Mouse (Mus musculus): ENCODE data around the gene Sgms2.

The Sgms2 gene

DNA sequence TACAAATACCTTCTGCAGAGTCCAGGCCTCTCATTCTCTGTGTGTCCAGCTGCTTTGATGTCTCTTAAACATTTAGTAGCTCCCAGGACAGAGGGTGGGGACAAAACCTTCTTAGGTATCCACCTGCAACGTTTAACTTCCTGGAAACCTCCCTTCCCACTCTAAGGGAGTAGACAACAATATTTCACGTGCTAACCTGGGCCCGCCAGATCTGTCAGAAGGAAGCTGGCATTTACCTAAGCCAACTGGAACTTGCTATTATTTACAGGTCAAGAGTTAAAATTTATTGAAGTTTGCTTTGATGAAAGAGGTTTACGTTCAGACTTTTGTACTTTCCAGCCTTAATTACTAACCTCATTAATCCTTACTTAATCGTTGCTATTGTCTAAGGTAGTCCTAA, 2.2 kb downstream of the Sgms2 start:
- in situ Hi-C loops (cut with MboI, MseI) = loop anchor here (25.0 kb wide), 1 partner anchor 573 kb away; no protein-coding TSS in a partner anchor

GRCm38 (mm10) chr3:131488403-131488802, 2.8 kb downstream of the Sgms2 start:
- in situ Hi-C loops (cut with MboI, MseI) = loop anchor here (25.0 kb wide), 1 partner anchor 574 kb away; no protein-coding TSS in a partner anchor

GRCm38 (mm10) chr3:131485388-131485787, 5.8 kb downstream of the Sgms2 start:
- in situ Hi-C loops (cut with MboI, MseI) = loop anchor here (25.0 kb wide), 1 partner anchor 577 kb away; no protein-coding TSS in a partner anchor

- in situ Hi-C loops (cut with MboI, MseI) = loop anchor here (25.0 kb wide), 1 partner anchor 579 kb away; no protein-coding TSS in a partner anchor
Measured at GRCm38 (mm10) chr3:131483650-131484049, 7.6 kb downstream of the Sgms2 start.

DNA sequence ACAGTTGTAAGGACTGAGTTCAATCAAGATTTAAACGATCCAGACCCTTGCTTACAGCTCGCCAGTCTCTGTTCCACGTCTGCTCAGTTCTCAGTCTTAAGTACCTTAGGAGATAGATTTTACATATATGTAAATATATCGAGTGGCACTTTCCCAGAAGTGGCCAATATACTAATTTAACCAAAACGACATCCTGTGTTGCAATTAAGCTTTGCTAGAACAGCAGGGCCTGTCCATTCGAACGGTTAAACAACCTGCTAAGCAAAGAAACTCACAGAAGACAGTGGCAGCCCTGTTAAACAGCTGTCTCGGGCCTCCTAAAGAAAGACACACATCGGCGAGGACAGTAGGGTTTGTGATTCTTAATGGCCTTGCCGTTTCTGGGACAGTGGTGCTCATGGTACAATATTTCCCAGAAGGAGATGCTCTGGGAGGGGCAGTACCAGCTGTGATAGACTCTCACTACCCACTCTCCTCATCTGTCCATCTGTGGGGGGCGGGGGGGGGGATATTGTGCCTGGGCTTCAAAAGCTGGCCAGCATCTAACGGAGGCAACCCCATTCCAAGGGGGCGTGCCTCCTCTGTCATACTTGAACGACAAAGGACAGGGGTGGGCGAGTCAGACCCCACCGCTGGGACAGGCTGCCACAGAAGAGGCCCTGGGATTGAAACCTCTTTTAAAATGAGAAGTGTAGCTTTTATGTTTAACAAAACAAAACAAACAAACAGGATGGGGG, 9.1 kb downstream of the Sgms2 start:
- in situ Hi-C loops (cut with MboI, MseI) = loop anchor here (25.0 kb wide), 1 partner anchor 580 kb away; no protein-coding TSS in a partner anchor

GRCm38 (mm10) chr3:131480659-131481058, 10.6 kb downstream of the Sgms2 start:
- in situ Hi-C loops (cut with MboI, MseI) = loop anchor here (25.0 kb wide), 1 partner anchor 582 kb away; no protein-coding TSS in a partner anchor

DNA sequence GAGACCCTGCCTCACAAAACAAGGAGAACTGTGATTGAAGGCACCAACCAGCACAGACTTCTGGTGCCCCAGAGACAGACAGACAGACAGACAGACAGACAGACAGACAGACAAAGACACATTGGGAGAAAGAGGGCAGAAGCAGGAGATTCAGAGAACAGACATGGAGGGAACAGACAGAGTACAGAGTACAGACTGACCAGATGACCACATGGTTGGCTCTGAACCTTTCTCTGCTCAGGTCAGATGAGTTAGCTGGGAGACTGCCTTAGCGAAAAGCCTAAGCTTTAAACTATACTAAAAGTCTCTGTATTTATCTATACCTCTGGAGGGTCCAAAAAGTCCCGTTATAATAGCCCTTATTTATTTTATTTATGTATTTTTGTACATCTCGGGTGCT, 11.8 kb downstream of the Sgms2 start:
- in situ Hi-C loops (cut with MboI, MseI) = loop anchor here (25.0 kb wide), 1 partner anchor 583 kb away; no protein-coding TSS in a partner anchor

GRCm38 (mm10) chr3:131476002-131476401, 15.2 kb downstream of the Sgms2 start:
- in situ Hi-C loops (cut with MboI, MseI) = loop anchor here (25.0 kb wide), 1 partner anchor 586 kb away; no protein-coding TSS in a partner anchor

DNA sequence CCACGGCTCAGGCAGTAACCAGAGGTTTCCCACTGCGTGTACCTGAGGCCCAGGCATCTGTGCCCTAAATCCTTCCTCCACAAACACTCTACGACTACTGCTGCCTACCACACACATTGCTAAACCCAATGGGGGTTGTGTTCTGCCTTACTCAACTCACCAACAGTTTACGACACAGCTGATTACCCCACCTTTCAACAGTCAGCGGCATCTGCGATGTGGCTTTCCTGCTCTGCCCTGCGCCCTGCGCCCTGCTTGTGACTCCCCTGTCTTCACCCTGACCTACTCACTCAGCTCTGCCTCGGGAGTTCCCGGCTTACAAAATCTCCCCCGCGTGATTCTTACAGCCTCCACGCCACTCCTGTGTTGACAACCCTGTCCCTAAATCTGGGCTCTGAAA, 16.7 kb downstream of the Sgms2 start:
- in situ Hi-C loops (cut with MboI, MseI) = no loop called here

DNA sequence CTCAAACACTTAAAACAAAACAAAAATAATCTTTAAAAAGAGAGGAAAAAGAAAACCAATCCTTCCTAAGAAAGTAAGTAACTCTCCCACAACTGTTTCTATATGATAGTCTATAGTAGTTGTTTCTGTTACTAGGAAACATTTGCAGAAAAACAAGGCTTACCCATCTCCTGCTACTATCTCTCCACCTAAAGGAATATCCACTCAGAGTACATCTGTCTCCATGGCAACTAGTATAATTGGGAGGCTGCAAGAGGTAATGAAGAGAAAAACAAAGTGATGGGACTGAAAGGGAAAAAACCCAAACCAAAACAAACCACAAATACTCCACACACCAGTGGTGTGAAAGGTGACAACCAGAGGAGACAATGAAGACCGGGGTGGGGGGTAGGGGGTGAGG, 17.7 kb downstream of the Sgms2 start:
- in situ Hi-C loops (cut with MboI, MseI) = no loop called here

DNA sequence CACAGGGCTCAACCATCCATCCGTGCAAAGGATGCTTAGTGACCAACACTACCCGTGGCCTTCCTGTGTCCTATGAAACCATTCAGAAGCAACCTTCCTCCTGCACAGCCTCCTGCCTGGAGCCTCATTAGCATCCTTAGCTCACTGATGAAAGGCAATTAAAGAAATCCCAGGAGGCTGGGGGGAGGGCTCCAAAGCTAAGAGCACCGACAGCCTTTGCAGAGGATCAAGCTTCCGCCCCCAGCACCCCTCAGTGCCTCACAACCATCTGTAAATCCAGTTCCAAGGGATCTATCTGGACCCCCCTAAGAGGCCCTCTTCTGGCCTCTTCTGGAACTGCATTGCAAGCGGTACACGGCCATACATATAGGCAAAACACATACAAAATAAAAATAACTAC, 19.4 kb downstream of the Sgms2 start:
- in situ Hi-C loops (cut with MboI, MseI) = no loop called here

DNA sequence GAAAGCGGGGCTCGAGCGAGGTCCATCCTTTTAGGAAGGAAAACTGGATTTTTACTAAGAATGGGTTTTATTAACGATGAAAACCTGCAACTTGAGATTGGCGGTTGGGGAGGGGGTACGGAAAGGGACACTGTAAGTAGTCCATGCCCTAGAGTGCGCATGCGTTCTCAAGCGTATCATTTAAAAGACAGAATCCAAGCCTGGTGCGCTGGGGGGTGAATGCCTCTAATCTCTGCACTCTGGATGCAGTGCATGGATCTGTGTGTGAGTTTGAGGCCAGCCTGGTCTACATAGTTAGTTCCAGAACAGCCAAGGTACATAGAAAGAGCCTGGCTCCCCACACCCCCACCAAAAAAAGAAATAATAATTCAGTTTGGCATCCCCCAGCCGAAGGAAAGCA, 19.8 kb downstream of the Sgms2 start:
- in situ Hi-C loops (cut with MboI, MseI) = no loop called here

- in situ Hi-C loops (cut with MboI, MseI) = no loop called here
Measured at GRCm38 (mm10) chr3:131470837-131471236, 20.4 kb downstream of the Sgms2 start.

DNA sequence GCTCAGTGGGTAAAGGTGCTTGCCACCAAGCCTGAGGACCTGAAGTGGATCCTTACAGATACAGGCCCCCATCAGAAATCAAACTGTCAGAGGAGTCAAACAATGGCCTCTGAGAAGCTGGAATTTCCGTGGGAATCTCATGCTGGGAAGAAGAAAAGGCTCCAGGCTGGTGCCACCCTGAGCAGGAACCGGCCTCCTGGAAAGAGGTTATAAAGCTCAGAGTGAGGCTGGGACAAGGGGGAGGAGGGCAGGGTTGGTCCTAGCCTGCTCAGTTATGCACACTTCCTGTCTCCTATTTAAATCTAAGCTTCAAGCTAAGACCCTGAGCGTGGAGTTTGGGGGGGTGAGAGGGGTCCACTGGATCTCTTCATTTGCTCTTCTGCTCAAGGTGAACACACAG, 21.6 kb downstream of the Sgms2 start:
- in situ Hi-C loops (cut with MboI, MseI) = loop anchor here (5.0 kb wide), 1 partner anchor 102 kb away; no protein-coding TSS in a partner anchor

DNA sequence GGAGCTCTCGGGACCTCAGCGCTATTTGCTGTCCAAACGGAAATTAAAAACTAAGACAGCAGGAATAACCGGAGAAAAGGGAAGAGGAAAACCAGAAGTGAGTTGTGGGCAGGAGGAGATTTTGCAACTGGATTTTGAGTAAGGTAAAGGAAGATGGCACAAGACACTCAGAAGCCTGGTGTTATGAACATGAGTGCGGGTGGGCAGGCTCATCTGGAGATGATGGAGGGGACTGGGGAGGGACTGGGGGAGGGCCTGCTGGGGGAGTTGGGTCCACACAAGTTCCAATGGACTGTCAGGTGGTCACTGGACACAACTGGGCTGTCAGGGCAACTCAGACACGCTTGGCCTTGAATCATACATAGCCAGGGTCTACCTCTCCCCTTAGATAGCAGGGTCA, 24.8 kb downstream of the Sgms2 start:
- in situ Hi-C loops (cut with MboI, MseI) = loop anchor here (5.0 kb wide), 1 partner anchor 99 kb away; no protein-coding TSS in a partner anchor

DNA sequence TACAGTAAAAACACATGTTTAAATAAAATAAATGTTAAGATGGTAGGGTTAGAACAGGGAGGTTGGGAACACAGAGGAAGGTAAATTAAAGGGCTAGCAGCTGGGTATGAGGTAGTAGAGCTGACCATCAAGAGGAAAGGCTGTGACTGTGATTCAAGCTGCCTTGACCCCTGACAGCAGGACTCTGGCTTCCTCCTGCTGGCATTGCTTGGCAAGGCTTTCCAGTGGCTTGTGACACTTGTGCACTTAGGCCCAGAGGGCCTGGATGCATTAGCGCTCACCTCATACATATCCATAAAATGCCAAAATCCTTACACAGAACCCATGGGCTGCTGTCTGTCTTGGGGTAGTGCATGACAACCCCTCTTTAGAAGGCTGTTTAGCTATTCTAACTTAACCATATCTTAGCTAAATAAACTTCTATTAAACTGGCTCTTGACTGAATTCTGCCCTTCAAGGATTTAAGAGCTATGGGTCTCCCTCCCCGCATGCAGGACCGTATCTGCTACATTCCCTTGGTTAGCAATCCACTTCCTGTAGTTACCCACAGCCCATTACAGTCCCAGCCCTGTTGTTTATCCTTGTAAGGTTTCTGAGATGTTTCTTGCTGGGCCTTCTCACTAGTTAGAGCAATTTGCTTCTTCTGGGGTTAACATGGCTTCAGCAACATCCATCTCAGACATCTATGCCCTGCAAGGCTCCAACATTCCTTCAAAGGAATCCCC, 25.5 kb downstream of the Sgms2 start:
- in situ Hi-C loops (cut with MboI, MseI) = loop anchor here (5.0 kb wide), 1 partner anchor 98 kb away; no protein-coding TSS in a partner anchor

DNA sequence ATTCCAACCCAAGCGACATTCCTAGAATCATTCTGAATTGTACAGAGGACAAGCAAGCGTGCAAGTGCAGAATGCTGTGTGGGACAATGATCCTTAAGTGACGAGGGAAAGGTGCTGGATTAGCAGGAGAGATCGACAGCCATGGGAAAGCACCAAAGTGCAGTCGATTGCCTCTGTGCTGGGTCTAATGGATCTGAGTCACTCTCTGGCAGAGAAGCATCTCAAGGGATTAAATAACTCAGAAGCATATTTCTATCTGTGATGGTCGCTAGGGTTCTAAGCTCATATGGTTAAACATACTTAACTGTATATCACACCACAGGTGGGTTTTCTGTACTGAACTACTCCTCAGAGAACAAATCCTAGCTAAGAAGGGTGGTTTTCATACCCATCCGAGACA, 118.2 kb downstream of the Sgms2 start:
- in situ Hi-C loops (cut with MboI, MseI) = loop anchor here (25.0 kb wide), 1 partner anchor 439 kb away; no protein-coding TSS in a partner anchor

- in situ Hi-C loops (cut with MboI, MseI) = loop anchor here (5.0 to 25.0 kb wide), 2 partner anchors 99 to 444 kb away; no protein-coding TSS in a partner anchor
Measured at GRCm38 (mm10) chr3:131368678-131369077, 122.5 kb downstream of the Sgms2 start.

- in situ Hi-C loops (cut with MboI, MseI) = loop anchor here (5.0 to 25.0 kb wide), 2 partner anchors 100 to 445 kb away; no protein-coding TSS in a partner anchor
Measured at GRCm38 (mm10) chr3:131367452-131367851, 123.8 kb downstream of the Sgms2 start.

- in situ Hi-C loops (cut with MboI, MseI) = loop anchor here (5.0 to 25.0 kb wide), 2 partner anchors 102 to 447 kb away; no protein-coding TSS in a partner anchor
Measured at GRCm38 (mm10) chr3:131364632-131365446, 126.4 kb downstream of the Sgms2 start.

- in situ Hi-C loops (cut with MboI, MseI) = loop anchor here (25.0 kb wide), 1 partner anchor 448 kb away; no protein-coding TSS in a partner anchor
Measured at GRCm38 (mm10) chr3:131364194-131364593, 127.0 kb downstream of the Sgms2 start.

Measured in regulatory T cell (primary cell).